Mouse (Mus musculus) thymus, adult 18-20 months (tissue): ENCODE measurements around the gene Tspan32.

Source experiments
- DNase-seq, 2 experiments: peaks; one replicate each; pipeline ENCODE4 v3.0.0; 2022; ENCODE audit warnings: mixed read lengths in 2 of 2

Gene Tspan32

GRCm38 (mm10) chr7:143008370-143008926 is 3.6 kb downstream of the Tspan32 start:
- peak; percentile 68 to 81 for DNase-seq

GRCm38 (mm10) chr7:143008996-143009665 is 4.3 kb downstream of the Tspan32 start:
- peak in 1 of 2 experiments; percentile 20 for DNase-seq

- no peak for DNase-seq
These were observed 5.2 kb downstream of the Tspan32 start for GRCm38 (mm10) chr7:143009996-143010395.

- DNase-seq, result no peak
These were observed 6.4 kb downstream of the Tspan32 start for GRCm38 (mm10) chr7:143011226-143011625.

GRCm38 (mm10) chr7:143012230-143012875 is 7.5 kb downstream of the Tspan32 start:
- DNase-seq, result no peak

- no peak for DNase-seq
These were observed 8.8 kb downstream of the Tspan32 start for GRCm38 (mm10) chr7:143013420-143014178.

- DNase-seq, result no peak
These were observed 10.2 kb downstream of the Tspan32 start for GRCm38 (mm10) chr7:143014862-143015659.

- DNase-seq, result no peak
These were observed 11.0 kb downstream of the Tspan32 start for GRCm38 (mm10) chr7:143015755-143016423.

GRCm38 (mm10) chr7:143016424-143017142 is 11.7 kb downstream of the Tspan32 start:
- no peak for DNase-seq

- no peak for DNase-seq
These were observed 12.3 kb downstream of the Tspan32 start for GRCm38 (mm10) chr7:143017181-143017580.

- DNase-seq, result no peak
These were observed 15.2 kb downstream of the Tspan32 start for GRCm38 (mm10) chr7:143020040-143020439.

GRCm38 (mm10) chr7:143020764-143021163 is 15.9 kb downstream of the Tspan32 start:
- DNase-seq, result no peak

- no peak for DNase-seq
These were observed 16.7 kb downstream of the Tspan32 start for GRCm38 (mm10) chr7:143021356-143022164.

GRCm38 (mm10) chr7:143023499-143023898 is 18.7 kb downstream of the Tspan32 start:
- DNase-seq, result no peak

GRCm38 (mm10) chr7:143024293-143024692 is 19.4 kb downstream of the Tspan32 start:
- DNase-seq, result no peak

GRCm38 (mm10) chr7:143025496-143025895 is 20.6 kb downstream of the Tspan32 start:
- DNase-seq, result no peak

- DNase-seq, result no peak
These were observed 22.4 kb downstream of the Tspan32 start for GRCm38 (mm10) chr7:143027196-143027595.

GRCm38 (mm10) chr7:143031816-143032215 is 27.0 kb downstream of the Tspan32 start:
- DNase-seq, result no peak

- DNase-seq, result no peak
These were observed 28.7 kb downstream of the Tspan32 start for GRCm38 (mm10) chr7:143033581-143033980.

GRCm38 (mm10) chr7:143034112-143034511 is 29.3 kb downstream of the Tspan32 start:
- DNase-seq, result no peak
